Mouse (Mus musculus) forebrain, embryonic 14.5 days (tissue): ENCODE data around the gene Cux2. TPM values are rescaled to one million over a fixed set of nuclear protein-coding genes. Genes with fewer than 3 reads are reported as not detected.

Source experiments
- ATAC-seq: fragments of 200-750 bp; cut with Nextera tagmentation; 2 replicates; pipeline ENCODE4 v1.8.0; 2017; ENCODE audit warnings: mild to moderate bottlenecking, moderate library complexity
- DNase-seq: peaks from one replicate; pipeline ENCODE4 v3.0.0-alpha.2; 2015; ENCODE audit warnings: low spot score
- H3K27ac ChIP-seq: fragments of 300-500 bp; sonication (generic); 2 replicates; pipeline ENCODE4 v1.5.1; 2014; ENCODE audit warnings: low read depth, mild to moderate bottlenecking, control low read depth, low read length, moderate library complexity
- H3K27me3 ChIP-seq: fragments of 300-500 bp; sonication (generic); replicated peaks from 2 replicates; pipeline ENCODE4 v1.6.1; 2014; ENCODE audit warnings: low read length, control low read depth, mixed read lengths; ENCODE audit not compliant: control insufficient read depth, insufficient read depth
- H3K36me3 ChIP-seq: fragments of 300-500 bp; sonication (generic); 2 replicates; pipeline ENCODE4 v1.6.1; 2014; ENCODE audit warnings: low read length, control low read depth; ENCODE audit not compliant: control insufficient read depth, insufficient read depth
- H3K4me1 ChIP-seq: fragments of 300-500 bp; sonication (generic); 2 replicates; pipeline ENCODE4 v1.6.1; 2014; ENCODE audit warnings: antibody characterized with exemption, low read length, control low read depth; ENCODE audit not compliant: control insufficient read depth, insufficient read depth
- H3K4me2 ChIP-seq: fragments of 300-500 bp; sonication (generic); 2 replicates; pipeline ENCODE4 v1.6.1; 2014; ENCODE audit warnings: mild to moderate bottlenecking, control low read depth, low read length
- H3K4me3 ChIP-seq: fragments of 300-500 bp; sonication (generic); 2 replicates; pipeline ENCODE4 v1.5.1; 2014; ENCODE audit warnings: low read depth, low read length, control low read depth
- H3K9ac ChIP-seq: fragments of 300-500 bp; sonication (generic); 2 replicates; pipeline ENCODE4 v1.6.1; 2014; ENCODE audit warnings: mild to moderate bottlenecking, low read length, control low read depth, moderate library complexity
- H3K9me3 ChIP-seq: fragments of 300-500 bp; sonication (generic); replicated peaks from 2 replicates; pipeline ENCODE4 v1.6.1; 2016; ENCODE audit warnings: low read length, control low read depth, mixed read lengths; ENCODE audit not compliant: control insufficient read depth
- WGBS: fragments of 180-500 bp; shearing (Covaris S2); extraction: QIAGEN DNeasy Blood & Tissue Kit; methylation state at CpG from one replicate; pipeline ENCODE4 v1.1.7; 2014; 5-methylcytosine and 5-hydroxymethylcytosine counted together
- polyA plus RNA-seq: library from polyadenylated mRNA; unstranded; fragments of >200 nt; fragmentation: Nextera tagmentation; extraction: Ambion mirVana; gene quantifications from 2 replicates; pipeline ENCODE4 v1.2.1, GENCODE M21; 2014

Gene Cux2
- polyA plus RNA-seq, 1 experiment from 2014 or later, result 16.7 TPM

DNA sequence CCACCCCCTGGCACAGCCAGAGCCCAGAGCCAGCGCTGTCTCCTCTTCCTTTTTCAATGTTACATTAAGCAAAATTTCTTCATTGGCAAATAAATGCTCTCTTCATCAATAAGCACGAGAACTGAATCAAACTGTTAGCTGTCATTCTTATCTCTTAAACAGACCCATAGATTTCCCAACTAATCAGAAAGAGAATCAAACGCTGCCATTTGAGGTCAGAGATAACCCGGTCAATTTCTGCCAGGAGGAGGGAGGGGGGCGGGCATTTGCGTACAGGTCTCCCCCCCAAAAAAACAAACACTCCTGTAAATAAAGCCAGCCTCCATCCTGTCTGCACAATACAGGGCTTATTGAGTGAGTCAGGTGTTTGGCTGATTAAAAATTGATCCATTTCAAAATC lies 33.2 kb downstream of the Cux2 start:
- no peaks in the 10 kb centered on the region for H3K27me3 ChIP-seq
- H3K9me3 ChIP-seq, result no peaks in the 10 kb centered on the region
- H3K9ac ChIP-seq, result no peak overlapping the region
- WGBS, result 90% methylated on average over 6 of the region's 6 CpGs
- no peak overlapping the region for H3K27ac ChIP-seq
- no peaks in the 10 kb centered on the region for H3K36me3 ChIP-seq
- no peak for ATAC-seq
- no peak for DNase-seq
- no peaks in the 10 kb centered on the region for H3K4me1 ChIP-seq
- H3K4me2 ChIP-seq, result no peak overlapping the region
- H3K4me3 ChIP-seq, result no peak overlapping the region

DNA sequence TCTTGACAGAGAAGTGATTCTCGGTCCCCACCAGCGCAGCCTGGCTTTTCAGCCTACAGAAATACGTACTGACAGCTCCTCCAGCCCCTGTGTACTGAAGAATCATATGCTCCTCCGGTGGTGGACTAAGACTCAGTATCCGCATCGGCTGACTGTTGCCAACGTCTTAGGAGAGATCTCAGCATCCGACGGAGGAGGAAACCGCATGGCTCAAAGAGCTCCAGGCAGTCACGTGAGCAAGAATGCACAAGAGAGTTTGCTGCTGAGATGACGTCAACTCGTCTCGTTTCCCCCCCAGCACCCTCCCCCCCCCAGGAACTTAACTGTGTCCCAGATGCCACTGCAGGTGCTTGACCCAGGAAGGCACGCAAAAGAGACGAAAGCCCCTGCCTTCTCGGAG lies 34.8 kb downstream of the Cux2 start:
- no peaks in the 10 kb centered on the region for H3K36me3 ChIP-seq
- H3K4me2 ChIP-seq, result no peak overlapping the region
- no peak overlapping the region for H3K4me3 ChIP-seq
- ATAC-seq (no peak), DNase-seq (no peak)
- no peaks in the 10 kb centered on the region for H3K9me3 ChIP-seq
- no peaks in the 10 kb centered on the region for H3K4me1 ChIP-seq
- H3K9ac ChIP-seq, result no peak overlapping the region
- WGBS, result 71% methylated on average over 17 of the region's 17 CpGs
- H3K27me3 ChIP-seq, result no peaks in the 10 kb centered on the region
- no peak overlapping the region for H3K27ac ChIP-seq

DNA sequence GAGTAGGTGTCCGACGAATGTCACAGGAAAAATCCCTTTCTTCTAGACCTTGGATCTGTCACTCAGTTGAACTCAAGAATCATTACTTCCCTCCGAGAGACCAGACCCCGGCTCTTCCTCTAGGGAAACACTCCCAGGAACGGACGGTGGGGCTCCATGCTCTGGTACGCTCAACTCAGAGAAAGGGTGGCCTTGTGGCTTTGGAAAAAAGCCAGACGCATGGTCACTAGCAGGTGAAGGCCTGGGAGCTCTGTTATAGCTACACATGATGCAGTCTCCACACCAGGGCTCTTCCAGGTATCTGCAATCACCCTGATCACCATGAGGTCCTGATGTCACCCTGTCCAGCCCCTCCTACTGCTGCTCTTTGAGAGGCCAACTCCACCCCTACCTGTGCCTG lies 35.2 kb downstream of the Cux2 start:
- H3K4me3 ChIP-seq, result no peak overlapping the region
- DNase-seq (no peak), ATAC-seq (no peak)
- H3K9me3 ChIP-seq, result no peaks in the 10 kb centered on the region
- no peaks in the 10 kb centered on the region for H3K27me3 ChIP-seq
- H3K36me3 ChIP-seq, result no peaks in the 10 kb centered on the region
- H3K27ac ChIP-seq, result no peak overlapping the region
- no peak overlapping the region for H3K4me2 ChIP-seq
- no peaks in the 10 kb centered on the region for H3K4me1 ChIP-seq
- 93% methylated on average over 8 of the region's 8 CpGs for WGBS
- H3K9ac ChIP-seq, result no peak overlapping the region

- no peaks in the 10 kb centered on the region for H3K4me1 ChIP-seq
- no peak overlapping the region for H3K27ac ChIP-seq
- H3K9ac ChIP-seq, result no peak overlapping the region
- DNase-seq (no peak), ATAC-seq (no peak)
- 40% methylated on average over 9 of the region's 9 CpGs for WGBS
- H3K36me3 ChIP-seq, result no peaks in the 10 kb centered on the region
- no peaks in the 10 kb centered on the region for H3K27me3 ChIP-seq
- H3K4me3 ChIP-seq, result no peak overlapping the region
- H3K9me3 ChIP-seq, result no peaks in the 10 kb centered on the region
- no peak overlapping the region for H3K4me2 ChIP-seq
These were observed 38.6 kb downstream of the Cux2 start for GRCm38 (mm10) chr5:122011289-122011688.

DNA sequence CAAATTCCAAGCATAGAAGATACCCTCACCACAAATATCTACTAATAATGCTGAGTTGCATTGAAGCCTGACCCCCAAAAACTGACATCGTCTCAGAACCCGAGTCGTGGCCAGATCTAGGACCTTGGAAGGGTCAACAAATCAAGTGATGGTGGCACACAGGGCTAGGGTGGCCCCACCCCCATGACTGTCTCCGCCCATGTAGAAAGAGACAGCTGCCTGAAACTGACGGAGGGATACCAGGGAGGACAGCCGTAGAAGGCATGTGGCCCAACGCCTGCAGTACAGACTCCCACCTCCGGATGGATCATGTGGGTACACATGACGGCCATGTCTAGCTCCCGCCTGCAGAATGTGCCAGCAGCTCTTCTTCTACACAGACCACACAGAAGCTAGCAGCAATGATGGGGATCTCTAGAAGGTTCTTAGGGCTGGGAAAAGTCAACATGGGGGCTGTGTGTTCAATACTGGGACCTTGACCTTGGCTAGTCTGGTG lies 41.9 kb downstream of the Cux2 start:
- Histone ChIP-seq H3K9ac (no peak overlapping the region), H3K9me3 (no peaks in the 10 kb centered on the region), H3K36me3 (no peaks in the 10 kb centered on the region), H3K4me1 (no peaks in the 10 kb centered on the region), H3K27me3 (no peaks in the 10 kb centered on the region), H3K27ac (no peak overlapping the region), H3K4me2 (no peak overlapping the region), H3K4me3 (no peak overlapping the region)
- WGBS, result 92% methylated on average over 10 of the region's 10 CpGs
- DNase-seq (no peak), ATAC-seq (no peak)

GRCm38 (mm10) chr5:122003460-122003859 lies 46.4 kb downstream of the Cux2 start:
- no peak for DNase-seq
- Histone ChIP-seq H3K4me1 (no peaks in the 10 kb centered on the region; the same call in 1 of the 2 replicates), H3K27me3 (no peaks in the 10 kb centered on the region)

DNA sequence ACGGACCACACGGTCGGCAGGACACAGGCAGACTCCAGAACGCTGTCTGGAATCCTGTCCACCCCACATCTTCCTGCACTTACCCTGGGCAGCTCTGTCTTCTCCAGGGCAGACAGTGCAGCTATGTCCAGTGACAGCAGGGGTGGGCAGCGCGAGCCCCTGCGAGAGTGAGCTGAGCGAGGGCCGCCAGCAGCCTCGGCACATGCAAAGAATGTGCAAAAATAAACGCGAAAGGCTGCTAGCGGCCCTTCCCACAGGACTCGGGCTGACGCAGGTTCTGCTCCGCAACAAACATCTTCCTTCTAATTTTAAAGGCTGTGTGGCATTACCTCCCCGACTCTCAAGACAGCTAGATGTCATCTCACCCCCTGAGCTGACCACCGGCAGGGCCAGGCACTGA lies 47.8 kb downstream of the Cux2 start:
- DNase-seq, result no peak
- no peaks in the 10 kb centered on the region for H3K36me3 ChIP-seq
- no peak overlapping the region for H3K4me3 ChIP-seq
- H3K4me1 ChIP-seq, result no peaks in the 10 kb centered on the region; the same call in 1 of the 2 replicates
- no peak overlapping the region for H3K27ac ChIP-seq
- no peaks in the 10 kb centered on the region for H3K27me3 ChIP-seq
- H3K9me3 ChIP-seq, result no peaks in the 10 kb centered on the region
- 72% methylated on average over 18 of the region's 18 CpGs for WGBS
- no peak overlapping the region for H3K4me2 ChIP-seq
- ATAC-seq, result no peak
- no peak overlapping the region for H3K9ac ChIP-seq

More at GRCm38 (mm10) chr5:122003460-122003859, 46.4 kb downstream of the Cux2 start:
- Histone ChIP-seq H3K4me3 (no peak overlapping the region), H3K9ac (no peak overlapping the region), H3K9me3 (no peaks in the 10 kb centered on the region), H3K4me2 (no peak overlapping the region), H3K36me3 (no peaks in the 10 kb centered on the region), H3K27ac (no peak overlapping the region)
- WGBS, result 77% methylated on average over 6 of the region's 6 CpGs
- ATAC-seq, result no peak

DNA sequence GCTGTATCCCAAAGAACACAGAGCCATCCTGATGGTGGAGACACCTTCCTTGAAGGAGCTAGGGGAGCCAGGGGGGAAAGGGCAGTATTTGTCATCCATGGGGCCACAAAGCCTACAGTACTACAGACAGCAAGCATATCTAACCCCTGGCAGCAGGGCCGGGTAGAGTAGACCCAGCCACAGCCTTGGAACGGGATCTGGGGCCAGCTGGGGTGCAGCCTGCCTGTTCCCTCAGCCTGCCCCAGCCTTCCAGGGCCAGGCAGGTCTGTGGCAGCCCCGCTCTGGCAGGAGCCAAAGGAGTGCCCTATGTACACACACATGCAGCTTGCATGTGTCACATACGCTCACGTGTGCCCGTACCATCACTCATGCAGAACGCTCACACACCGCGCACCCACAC lies 48.6 kb downstream of the Cux2 start:
- DNase-seq (no peak), ATAC-seq (no peak)
- Histone ChIP-seq H3K27me3 (no peaks in the 10 kb centered on the region), H3K4me1 (no peaks in the 10 kb centered on the region; the same call in 1 of the 2 replicates), H3K4me3 (no peak overlapping the region), H3K27ac (no peak overlapping the region), H3K9ac (no peak overlapping the region), H3K36me3 (no peaks in the 10 kb centered on the region), H3K4me2 (no peak overlapping the region), H3K9me3 (no peaks in the 10 kb centered on the region)
- WGBS, result 95% methylated on average over 9 of the region's 9 CpGs

DNA sequence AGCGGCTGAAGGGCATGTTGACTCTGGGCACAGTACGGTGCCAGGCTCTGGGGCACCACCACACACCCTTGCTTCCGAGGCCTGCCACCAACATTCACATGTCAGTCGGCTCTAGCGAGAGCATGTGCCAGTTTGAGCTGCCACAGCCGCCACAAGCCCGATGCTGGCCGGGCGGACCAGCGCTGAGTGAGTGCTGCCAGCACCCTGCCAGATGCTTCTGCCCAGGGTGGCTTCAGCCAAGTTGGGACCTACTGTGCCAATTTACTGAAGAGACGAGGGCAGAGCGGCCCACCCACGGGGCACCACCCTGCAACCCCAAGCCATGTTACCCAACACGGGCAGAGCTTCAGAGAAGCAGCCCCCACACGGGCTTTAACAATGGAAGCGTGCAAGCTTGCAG lies 49.5 kb downstream of the Cux2 start:
- Histone ChIP-seq H3K27ac (0 out of 2 replicates have a peak overlapping the region, but pooled peaks have one; percentile 44), H3K36me3 (no peaks in the 10 kb centered on the region), H3K27me3 (no peaks in the 10 kb centered on the region), H3K9me3 (no peaks in the 10 kb centered on the region), H3K4me2 (no peak overlapping the region), H3K4me3 (no peak overlapping the region), H3K9ac (no peak overlapping the region), H3K4me1 (no peaks in the 10 kb centered on the region; the same call in 1 of the 2 replicates)
- 73% methylated on average over 16 of the region's 16 CpGs for WGBS
- ATAC-seq (0 out of 2 replicates have a peak, but pooled peaks have one; percentile 23), DNase-seq (no peak)
